Mouse (Mus musculus) lung, postnatal 36 days (tissue): ENCODE data around the gene Pdzd7.

ENCODE experiments used
- DNase-seq: peaks from one replicate; pipeline ENCODE4 v3.0.0; 2022; ENCODE audit warnings: mixed read lengths

The Pdzd7 gene

GRCm38 (mm10) chr19:45012219-45012618 lies 33.3 kb downstream of the Pdzd7 start:
- no peak for DNase-seq

GRCm38 (mm10) chr19:45010646-45011045 lies 34.9 kb downstream of the Pdzd7 start:
- no peak for DNase-seq

- DNase-seq = no peak
Observed at GRCm38 (mm10) chr19:45007425-45008191, 37.9 kb downstream of the Pdzd7 start.

- no peak for DNase-seq
Observed at GRCm38 (mm10) chr19:45007021-45007420, 38.5 kb downstream of the Pdzd7 start.

GRCm38 (mm10) chr19:45005957-45006712 lies 39.4 kb downstream of the Pdzd7 start, which contains the start of gene Mrpl43:
TSS of gene Mrpl43 (minus strand) at chr19:45006442.
- DNase-seq = peak; percentile 98

- peak; percentile 85 for DNase-seq
Observed at GRCm38 (mm10) chr19:45005444-45005843, 40.1 kb downstream of the Pdzd7 start, which contains the start of gene Twnk. TSS of gene Twnk (plus strand) at chr19:45005663.

- DNase-seq = no peak
Observed at GRCm38 (mm10) chr19:45003740-45004516, 41.6 kb downstream of the Pdzd7 start.

GRCm38 (mm10) chr19:45002301-45002700 lies 43.2 kb downstream of the Pdzd7 start:
- DNase-seq = no peak

- DNase-seq = no peak
Observed at GRCm38 (mm10) chr19:44999647-45000046, 45.9 kb downstream of the Pdzd7 start.

GRCm38 (mm10) chr19:44997786-44998185 lies 47.7 kb downstream of the Pdzd7 start:
- no peak for DNase-seq

- DNase-seq = no peak
Observed at GRCm38 (mm10) chr19:44992712-44993111, 52.8 kb downstream of the Pdzd7 start.

- no peak for DNase-seq
Observed at GRCm38 (mm10) chr19:44992246-44992645, 53.3 kb downstream of the Pdzd7 start.

- no peak for DNase-seq
Observed at GRCm38 (mm10) chr19:44991031-44991430, 54.5 kb downstream of the Pdzd7 start.

GRCm38 (mm10) chr19:44989567-44990495 lies 55.7 kb downstream of the Pdzd7 start:
- no peak for DNase-seq

- peak; percentile 30 for DNase-seq
Observed at GRCm38 (mm10) chr19:44988831-44989566, 56.5 kb downstream of the Pdzd7 start, which contains the start of gene Sema4g. TSS of gene Sema4g (plus strand) at chr19:44989101.

- DNase-seq = no peak
Observed at GRCm38 (mm10) chr19:44988321-44988720, 57.2 kb downstream of the Pdzd7 start.

GRCm38 (mm10) chr19:44987851-44988250 lies 57.7 kb downstream of the Pdzd7 start:
- DNase-seq = no peak

- DNase-seq = no peak
Observed at GRCm38 (mm10) chr19:44987004-44987403, 58.5 kb downstream of the Pdzd7 start.

GRCm38 (mm10) chr19:44985159-44985988 lies 60.1 kb downstream of the Pdzd7 start:
- no peak for DNase-seq

- DNase-seq = no peak
Observed at GRCm38 (mm10) chr19:44984420-44984819, 61.1 kb downstream of the Pdzd7 start.
